Mouse (Mus musculus) midbrain, embryonic 14.5 days (tissue): ENCODE results near the gene Gcsh. TPM values are rescaled to one million over a fixed set of nuclear protein-coding genes. Genes with fewer than 3 reads are reported as not detected.

Source experiments
- ATAC-seq: fragments of 200-750 bp; cut with Nextera tagmentation; 2 replicates; pipeline ENCODE4 v1.8.0; 2017; ENCODE audit warnings: moderate number of reproducible peaks, moderate library complexity; ENCODE audit not compliant: low FRiP score, low TSS enrichment
- DNase-seq: peaks from one replicate; pipeline ENCODE4 v3.0.0-alpha.2; 2015
- H3K27ac ChIP-seq: fragments of 300-500 bp; sonication (generic); replicated peaks from 2 replicates; pipeline ENCODE4 v1.5.1; 2014; ENCODE audit warnings: mild to moderate bottlenecking, low read depth, low read length, moderate library complexity
- H3K27me3 ChIP-seq: fragments of 300-500 bp; sonication (generic); 2 replicates; pipeline ENCODE4 v1.6.1; 2014; ENCODE audit warnings: low read length, control low read depth, mixed read lengths; ENCODE audit not compliant: control insufficient read depth, insufficient read depth
- H3K36me3 ChIP-seq: fragments of 300-500 bp; sonication (generic); 2 replicates; pipeline ENCODE4 v1.6.1; 2014; ENCODE audit warnings: low read length, control low read depth; ENCODE audit not compliant: control insufficient read depth, insufficient read depth
- H3K4me1 ChIP-seq: fragments of 300-500 bp; sonication (generic); 2 replicates; pipeline ENCODE4 v1.6.1; 2014; ENCODE audit warnings: mild to moderate bottlenecking, antibody characterized with exemption, low read length, control low read depth; ENCODE audit not compliant: control insufficient read depth, insufficient read depth
- H3K4me2 ChIP-seq: fragments of 300-500 bp; sonication (generic); 2 replicates; pipeline ENCODE4 v1.6.1; 2014; ENCODE audit warnings: mild to moderate bottlenecking, low read length, moderate library complexity
- H3K4me3 ChIP-seq: fragments of 300-500 bp; sonication (generic); replicated peaks from 2 replicates; pipeline ENCODE4 v1.5.1; 2014; ENCODE audit warnings: low read depth, low read length
- H3K9ac ChIP-seq: fragments of 300-500 bp; sonication (generic); replicated peaks from 2 replicates; pipeline ENCODE4 v1.6.1; 2014; ENCODE audit warnings: mild to moderate bottlenecking, low read length, moderate library complexity
- H3K9me3 ChIP-seq: fragments of 300-500 bp; sonication (generic); 2 replicates; pipeline ENCODE4 v1.6.1; 2016; ENCODE audit warnings: low read length, control low read depth, mixed read lengths; ENCODE audit not compliant: control insufficient read depth
- WGBS: fragments of 180-500 bp; shearing (Covaris S2); extraction: QIAGEN DNeasy Blood & Tissue Kit; methylation state at CpG from one replicate; pipeline ENCODE4 v1.1.7; 2014; 5-methylcytosine and 5-hydroxymethylcytosine counted together
- polyA plus RNA-seq: library from polyadenylated mRNA; unstranded; fragments of >200 nt; fragmentation: Nextera tagmentation; extraction: Ambion mirVana; gene quantifications from 2 replicates; pipeline ENCODE4 v1.2.1, GENCODE M21; 2014

The Gcsh gene
- polyA plus RNA-seq, result 82.2 and 87.5 TPM in 2 replicates

- Histone ChIP-seq H3K27me3 (no peaks in the 10 kb centered on the region), H3K9ac (peak within 1 kb of the TSS; percentile 55), H3K4me2 (peak within 1 kb of the TSS; percentile 81), H3K4me1 (peaks cover 7% of the 10 kb centered on the region; the same call in 1 of the 2 replicates), H3K36me3 (no peaks in the 10 kb centered on the region), H3K4me3 (peak within 1 kb of the TSS; percentile 63), H3K9me3 (no peaks in the 10 kb centered on the region), H3K27ac (no peak within 1 kb of the TSS)
- WGBS, result under 1% methylated on average over 56 of the region's 56 CpGs
- ATAC-seq (peak; percentile 100), DNase-seq (peak; percentile 99)
Measured at GRCm38 (mm10) chr8:116993095-116993867, at the start of gene Gcsh. Gene Gcsh, minus strand, starts transcription at chr8:116993537.

DNA sequence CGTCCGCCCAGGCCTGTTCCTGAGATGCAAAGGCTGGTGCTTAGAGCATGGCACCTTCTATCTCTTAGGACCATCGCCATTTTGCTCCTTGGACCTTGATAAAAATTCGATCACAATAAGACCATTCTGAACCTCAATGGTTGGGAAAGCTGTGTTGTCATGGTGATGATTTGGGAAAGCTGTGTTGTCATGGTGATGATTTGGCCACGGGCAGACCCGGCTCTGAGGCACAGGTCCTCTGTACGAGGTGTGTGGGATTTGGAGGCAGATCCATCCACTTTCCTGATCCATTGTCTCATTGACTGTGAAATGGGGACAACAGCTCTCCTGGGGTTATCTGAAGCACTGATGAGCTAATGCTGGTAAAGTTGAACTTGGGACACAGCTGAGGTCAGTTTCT is 46.5 kb upstream of the Gcsh start:
- Histone ChIP-seq H3K4me1 (peaks cover 9% of the 10 kb centered on the region), H3K9ac (no peak overlapping the region), H3K4me2 (no peak overlapping the region), H3K36me3 (no peaks in the 10 kb centered on the region), H3K27me3 (no peaks in the 10 kb centered on the region), H3K4me3 (no peak overlapping the region), H3K27ac (no peak overlapping the region), H3K9me3 (no peaks in the 10 kb centered on the region)
- DNase-seq, result peak; percentile 67
- 17% methylated on average over 7 of the region's 7 CpGs for WGBS
- no peak for ATAC-seq

DNA sequence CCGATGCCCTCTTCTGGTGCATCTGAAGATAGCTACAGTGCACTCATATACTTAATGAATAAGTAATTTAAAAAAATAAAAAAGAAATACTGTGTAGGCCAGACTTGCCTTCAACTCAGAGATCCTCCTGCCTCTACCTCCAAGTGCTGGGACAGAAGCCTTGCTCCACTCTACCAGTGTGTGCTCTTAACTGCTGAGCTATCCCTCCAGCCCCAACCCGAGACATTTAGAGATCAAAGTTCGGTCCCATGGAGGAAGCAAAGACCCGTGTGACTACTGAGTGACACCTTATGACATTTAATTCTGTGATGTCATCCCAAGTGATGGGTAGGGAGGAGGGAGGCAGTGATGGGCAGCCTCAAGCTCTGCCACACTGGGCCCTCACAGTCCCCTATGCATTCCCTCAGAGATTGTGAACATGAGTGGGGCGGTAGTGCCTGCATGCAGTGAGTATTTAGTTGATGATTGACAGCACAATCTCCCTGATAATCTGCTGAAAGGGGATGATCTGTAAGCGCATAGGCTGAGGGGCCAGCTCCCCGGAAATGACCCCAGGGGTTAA is 44.1 kb upstream of the Gcsh start:
- ATAC-seq, result no peak
- no peak overlapping the region for H3K9ac ChIP-seq
- 84% methylated on average over 7 of the region's 7 CpGs for WGBS
- H3K36me3 ChIP-seq, result no peaks in the 10 kb centered on the region
- H3K9me3 ChIP-seq, result no peaks in the 10 kb centered on the region
- H3K4me3 ChIP-seq, result no peak overlapping the region
- H3K4me2 ChIP-seq, result no peak overlapping the region
- no peaks in the 10 kb centered on the region for H3K27me3 ChIP-seq
- DNase-seq, result no peak
- H3K27ac ChIP-seq, result no peak overlapping the region
- peaks cover 9% of the 10 kb centered on the region for H3K4me1 ChIP-seq

GRCm38 (mm10) chr8:117033393-117033792 is 40.1 kb upstream of the Gcsh start:
- DNase-seq (no peak), ATAC-seq (no peak)
- Histone ChIP-seq H3K27ac (no peak overlapping the region), H3K36me3 (no peaks in the 10 kb centered on the region), H3K27me3 (no peaks in the 10 kb centered on the region), H3K9me3 (no peaks in the 10 kb centered on the region), H3K4me2 (no peak overlapping the region), H3K4me1 (no peaks in the 10 kb centered on the region), H3K4me3 (no peak overlapping the region), H3K9ac (no peak overlapping the region)
- WGBS, result 85% methylated on average over 3 of the region's 3 CpGs

- 87% methylated on average over 8 of the region's 8 CpGs for WGBS
Measured at GRCm38 (mm10) chr8:117032609-117033008, 39.3 kb upstream of the Gcsh start.

GRCm38 (mm10) chr8:117031476-117031875 is 38.1 kb upstream of the Gcsh start:
- Histone ChIP-seq H3K4me3 (no peak overlapping the region), H3K27ac (no peak overlapping the region), H3K4me2 (no peak overlapping the region), H3K27me3 (no peaks in the 10 kb centered on the region), H3K9ac (no peak overlapping the region), H3K36me3 (no peaks in the 10 kb centered on the region), H3K9me3 (no peaks in the 10 kb centered on the region), H3K4me1 (no peaks in the 10 kb centered on the region)
- 85% methylated on average over 6 of the region's 6 CpGs for WGBS
- DNase-seq (no peak), ATAC-seq (no peak)

More at GRCm38 (mm10) chr8:117032609-117033008, 39.3 kb upstream of the Gcsh start:
- H3K4me2 ChIP-seq, result no peak overlapping the region
- no peak overlapping the region for H3K4me3 ChIP-seq
- no peak for DNase-seq
- no peak overlapping the region for H3K27ac ChIP-seq
- H3K9me3 ChIP-seq, result no peaks in the 10 kb centered on the region
- H3K9ac ChIP-seq, result no peak overlapping the region
- no peaks in the 10 kb centered on the region for H3K27me3 ChIP-seq
- H3K4me1 ChIP-seq, result no peaks in the 10 kb centered on the region
- H3K36me3 ChIP-seq, result no peaks in the 10 kb centered on the region
- no peak for ATAC-seq

GRCm38 (mm10) chr8:117028686-117029085 is 35.3 kb upstream of the Gcsh start:
- WGBS, result 95% methylated on average over 10 of the region's 10 CpGs

GRCm38 (mm10) chr8:117027601-117028000 is 34.3 kb upstream of the Gcsh start:
- ATAC-seq, result no peak
- H3K4me3 ChIP-seq, result no peak overlapping the region
- no peak for DNase-seq
- no peak overlapping the region for H3K9ac ChIP-seq
- no peaks in the 10 kb centered on the region for H3K9me3 ChIP-seq
- 89% methylated on average over 5 of the region's 5 CpGs for WGBS
- H3K27ac ChIP-seq, result no peak overlapping the region
- no peaks in the 10 kb centered on the region for H3K36me3 ChIP-seq
- no peaks in the 10 kb centered on the region for H3K4me1 ChIP-seq
- H3K4me2 ChIP-seq, result no peak overlapping the region
- no peaks in the 10 kb centered on the region for H3K27me3 ChIP-seq

More at GRCm38 (mm10) chr8:117028686-117029085, 35.3 kb upstream of the Gcsh start:
- H3K36me3 ChIP-seq, result no peaks in the 10 kb centered on the region
- H3K27ac ChIP-seq, result no peak overlapping the region
- no peak overlapping the region for H3K4me2 ChIP-seq
- H3K9me3 ChIP-seq, result no peaks in the 10 kb centered on the region
- no peaks in the 10 kb centered on the region for H3K27me3 ChIP-seq
- H3K4me1 ChIP-seq, result no peaks in the 10 kb centered on the region
- DNase-seq (no peak), ATAC-seq (no peak)
- no peak overlapping the region for H3K4me3 ChIP-seq
- H3K9ac ChIP-seq, result no peak overlapping the region
